Mouse (Mus musculus): ENCODE data around the gene Mindy3.

Gene Mindy3

GRCm38 (mm10) chr2:12371401-12371800 lies 47.9 kb downstream of the Mindy3 start:
- DNase-seq (ENCODE audit: low read depth, low spot score), result no peak

- no peak for DNase-seq (ENCODE audit: low read depth, low spot score)
Measured at GRCm38 (mm10) chr2:12368451-12368850, 50.8 kb downstream of the Mindy3 start.

DNA sequence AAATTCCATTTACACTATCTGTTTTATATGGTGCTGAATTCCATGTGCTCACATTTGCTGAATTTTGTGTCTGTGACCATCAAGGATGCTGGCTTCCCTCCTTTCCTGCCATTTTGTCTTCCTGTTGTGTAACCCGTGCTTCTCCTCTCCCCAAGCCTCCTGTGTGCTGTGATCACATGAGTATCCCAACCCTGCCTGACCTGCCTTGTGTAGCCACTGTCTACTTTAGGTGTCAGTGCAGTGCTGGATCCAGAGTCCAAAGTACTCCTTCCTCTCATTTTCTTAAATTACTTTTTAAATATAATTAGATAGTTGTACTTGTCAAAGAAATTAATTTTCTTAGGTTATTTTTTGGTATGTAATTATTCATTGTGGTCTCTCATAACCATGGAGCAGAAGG lies 51.3 kb downstream of the Mindy3 start:
- no peak for DNase-seq (ENCODE audit: low read depth, low spot score)

DNA sequence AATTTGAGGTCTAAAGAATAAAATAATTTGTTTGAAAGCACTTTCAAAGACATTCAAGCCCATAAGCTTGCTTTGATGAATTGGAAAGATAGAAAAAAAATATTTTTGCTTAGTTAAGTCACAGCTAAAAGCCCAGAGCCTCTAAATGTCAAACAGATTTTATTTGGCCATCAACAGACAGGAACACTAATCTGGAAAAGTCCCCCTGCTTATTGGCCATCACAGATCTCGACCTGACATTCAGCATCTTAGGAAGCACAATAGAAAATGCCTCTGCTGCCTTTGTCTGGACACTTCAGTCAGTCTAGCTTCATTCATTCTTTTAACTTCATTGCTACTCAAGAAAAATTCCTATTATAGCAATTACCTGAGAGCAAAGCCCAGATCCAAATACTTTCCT lies 58.0 kb downstream of the Mindy3 start:
- no peak for DNase-seq (ENCODE audit: low read depth, low spot score)

DNA sequence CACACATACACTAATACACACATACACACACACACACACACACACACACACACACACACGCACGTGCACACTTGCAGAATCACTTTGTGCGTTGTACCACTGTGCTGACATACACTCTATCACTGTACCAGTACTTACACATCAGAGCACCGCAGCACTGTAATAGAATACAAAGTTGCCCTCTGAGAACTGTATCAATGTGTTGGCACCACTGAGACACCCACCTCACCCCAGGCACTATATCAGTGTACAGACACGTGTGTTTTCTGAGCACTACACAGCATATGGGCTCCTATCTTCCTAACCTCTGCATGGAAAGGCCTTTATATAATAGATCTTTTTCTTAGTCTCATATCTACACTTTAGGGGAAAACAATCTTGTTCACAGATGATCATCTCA lies 64.4 kb downstream of the Mindy3 start:
- no peak for DNase-seq (ENCODE audit: low read depth, low spot score)

DNA sequence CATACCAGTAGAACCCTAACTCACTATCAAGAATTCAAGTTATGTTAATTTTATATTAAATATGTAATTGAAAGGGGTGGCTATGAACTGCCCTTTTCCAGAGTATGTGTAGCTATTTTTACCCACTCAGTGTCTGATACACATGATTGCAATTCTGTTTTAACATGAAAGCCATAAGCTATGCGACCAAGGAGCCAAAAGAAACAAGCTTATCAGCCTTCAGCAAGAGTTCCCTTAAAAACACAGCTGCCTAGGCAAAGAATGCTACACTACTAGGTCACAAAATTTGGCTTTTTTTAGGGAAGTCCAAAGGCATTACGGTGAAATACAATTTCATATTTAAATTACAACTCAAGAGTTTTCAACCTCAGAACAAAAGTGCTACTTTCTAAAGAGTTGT lies 70.4 kb downstream of the Mindy3 start:
- DNase-seq (ENCODE audit: low read depth, low spot score), result no peak

DNA sequence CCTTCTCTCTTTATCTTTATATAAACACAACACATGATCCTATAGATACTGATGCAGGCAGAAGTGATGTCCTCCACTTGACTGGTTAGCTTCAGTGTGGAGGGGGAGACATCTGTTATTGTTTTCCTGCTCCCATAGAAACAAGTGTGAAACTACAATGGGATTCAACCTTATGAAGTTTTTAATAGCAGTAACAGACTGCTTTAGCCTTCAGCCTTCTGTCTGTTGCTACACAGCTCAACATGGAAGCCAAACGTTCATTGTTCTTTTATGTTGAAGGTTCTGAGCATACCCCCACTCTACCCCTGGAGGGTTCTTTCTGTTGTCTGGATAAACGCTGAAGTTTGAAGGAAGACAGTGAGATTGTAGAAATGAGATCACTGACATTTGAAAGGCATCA lies 87.3 kb downstream of the Mindy3 start:
- no peak for DNase-seq (ENCODE audit: low read depth, low spot score)

DNA sequence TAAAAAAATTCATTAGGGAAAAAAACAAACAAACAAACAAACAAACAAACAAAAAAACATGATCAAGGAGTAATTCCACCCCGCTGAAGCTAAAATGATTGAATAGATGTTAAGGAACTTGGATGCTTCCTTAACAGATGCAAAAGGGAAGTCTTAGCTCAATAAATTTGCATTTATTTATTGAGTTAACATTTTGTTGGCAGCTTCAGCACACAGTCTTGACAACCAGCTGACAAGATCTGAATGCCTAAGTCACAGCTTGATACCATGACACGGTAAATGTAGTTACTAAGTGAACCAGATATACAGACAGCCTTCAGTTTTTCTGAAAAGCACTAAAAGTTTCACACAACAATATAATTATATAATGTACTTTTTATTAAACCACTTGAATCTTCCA lies 89.7 kb downstream of the Mindy3 start:
- DNase-seq (ENCODE audit: low read depth, low spot score), result no peak

- no peak for DNase-seq (ENCODE audit: low read depth, low spot score)
Measured at GRCm38 (mm10) chr2:12329068-12329407, 90.2 kb downstream of the Mindy3 start.

GRCm38 (mm10) chr2:12328355-12329067 lies 90.8 kb downstream of the Mindy3 start:
- DNase-seq (ENCODE audit: low read depth, low spot score), result no peak

GRCm38 (mm10) chr2:12327691-12328354 lies 91.4 kb downstream of the Mindy3 start:
- no peak for DNase-seq (ENCODE audit: low read depth, low spot score)

- peak; percentile 67 for DNase-seq (ENCODE audit: low read depth, low spot score)
Measured at GRCm38 (mm10) chr2:12327216-12327615, 92.1 kb downstream of the Mindy3 start.

- DNase-seq (ENCODE audit: low read depth, low spot score), result no peak
Measured at GRCm38 (mm10) chr2:12325868-12326267, 93.4 kb downstream of the Mindy3 start.

DNA sequence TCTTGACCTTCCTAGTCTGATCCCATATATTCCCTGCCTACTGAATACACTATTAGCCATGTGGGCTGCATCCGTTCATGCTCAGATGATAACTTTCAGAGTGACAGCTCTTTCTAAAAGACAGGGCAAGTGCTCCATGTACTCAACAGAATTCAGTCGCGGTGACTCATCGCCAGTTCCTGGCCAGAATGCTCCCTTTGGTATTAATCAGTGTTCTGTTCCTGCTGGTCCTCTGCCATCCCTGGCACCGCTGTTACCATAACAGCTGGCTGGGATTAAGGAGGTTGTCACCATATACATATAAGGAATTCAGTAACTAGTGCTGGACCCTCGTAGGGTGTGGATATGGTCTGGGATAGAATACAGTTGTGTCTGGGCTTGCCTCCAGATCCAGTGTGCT lies 93.9 kb downstream of the Mindy3 start:
- no peak for DNase-seq (ENCODE audit: low read depth, low spot score)

GRCm38 (mm10) chr2:12320914-12321313 lies 98.4 kb downstream of the Mindy3 start:
- no peak for DNase-seq (ENCODE audit: low read depth, low spot score)

GRCm38 (mm10) chr2:12318715-12319114 lies 100.6 kb downstream of the Mindy3 start:
- DNase-seq (ENCODE audit: low read depth, low spot score), result no peak

- no peak for DNase-seq (ENCODE audit: low read depth, low spot score)
Measured at GRCm38 (mm10) chr2:12318036-12318435, 101.2 kb downstream of the Mindy3 start.

DNA sequence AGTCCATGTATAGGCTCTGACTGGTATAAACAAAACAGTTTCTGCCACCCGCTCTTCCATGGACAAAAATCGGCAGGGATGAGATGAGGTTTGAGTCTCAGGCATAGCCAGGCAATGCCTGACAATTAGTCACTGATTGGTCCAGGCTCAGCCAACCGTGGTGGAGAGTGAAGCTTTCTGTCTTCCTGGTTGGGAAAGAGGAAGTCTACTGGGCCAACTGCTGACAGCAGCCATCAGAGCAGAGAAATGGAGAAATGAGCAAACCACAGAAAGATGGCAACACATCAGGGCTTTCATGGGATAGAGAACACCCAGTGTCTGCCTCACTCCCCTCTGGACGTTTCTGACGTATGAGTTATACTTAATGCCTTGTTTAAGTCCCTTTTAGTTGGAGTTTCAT lies 101.9 kb downstream of the Mindy3 start:
- DNase-seq (ENCODE audit: low read depth, low spot score), result no peak

DNA sequence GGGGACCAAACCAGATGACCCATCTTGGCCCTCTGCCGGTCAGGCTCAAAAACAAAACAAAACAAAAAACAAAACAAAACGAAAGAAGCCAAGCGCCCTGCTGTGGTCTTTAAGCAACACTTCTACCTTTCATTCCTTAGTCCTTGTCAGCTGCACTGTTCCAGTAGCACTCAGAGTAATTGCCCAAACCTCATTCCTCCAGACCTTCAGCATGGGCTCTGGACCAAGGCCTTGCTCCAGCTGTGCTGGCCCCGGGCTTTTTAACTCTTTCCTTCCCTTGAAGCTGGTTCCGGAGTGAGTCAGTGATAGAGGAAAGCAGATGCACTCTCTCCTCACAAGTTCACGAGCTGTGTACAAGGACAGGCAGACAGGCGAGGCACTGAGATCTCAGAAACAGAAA lies 102.9 kb downstream of the Mindy3 start:
- no peak for DNase-seq (ENCODE audit: low read depth, low spot score)

GRCm38 (mm10) chr2:12314028-12314427 lies 105.2 kb downstream of the Mindy3 start:
- DNase-seq (ENCODE audit: low read depth, low spot score), result no peak

DNA sequence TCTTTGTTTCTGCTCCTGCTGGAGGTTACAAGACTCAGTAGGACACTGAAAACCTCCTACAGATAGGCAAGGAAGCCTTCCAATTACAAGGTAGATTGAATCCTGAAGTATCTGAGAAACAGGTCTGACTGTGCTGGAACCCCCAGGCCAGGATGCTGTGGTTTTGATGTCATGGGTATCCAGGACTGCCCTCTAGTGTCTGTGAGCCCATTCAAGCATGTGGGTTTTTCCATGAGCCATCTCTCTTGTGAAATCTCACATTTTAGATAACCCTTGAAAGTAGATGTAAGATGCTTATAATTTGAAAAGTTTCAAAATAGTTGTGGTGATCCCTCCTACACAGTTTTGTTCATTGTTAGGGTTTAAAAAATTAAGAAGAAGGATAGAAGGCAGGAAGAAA lies 110.8 kb downstream of the Mindy3 start:
- peak; percentile 5 for DNase-seq (ENCODE audit: low read depth, low spot score)

GRCm38 (mm10) chr2:12307311-12307710 lies 112.0 kb downstream of the Mindy3 start:
- no peak for DNase-seq (ENCODE audit: low read depth, low spot score)

DNA sequence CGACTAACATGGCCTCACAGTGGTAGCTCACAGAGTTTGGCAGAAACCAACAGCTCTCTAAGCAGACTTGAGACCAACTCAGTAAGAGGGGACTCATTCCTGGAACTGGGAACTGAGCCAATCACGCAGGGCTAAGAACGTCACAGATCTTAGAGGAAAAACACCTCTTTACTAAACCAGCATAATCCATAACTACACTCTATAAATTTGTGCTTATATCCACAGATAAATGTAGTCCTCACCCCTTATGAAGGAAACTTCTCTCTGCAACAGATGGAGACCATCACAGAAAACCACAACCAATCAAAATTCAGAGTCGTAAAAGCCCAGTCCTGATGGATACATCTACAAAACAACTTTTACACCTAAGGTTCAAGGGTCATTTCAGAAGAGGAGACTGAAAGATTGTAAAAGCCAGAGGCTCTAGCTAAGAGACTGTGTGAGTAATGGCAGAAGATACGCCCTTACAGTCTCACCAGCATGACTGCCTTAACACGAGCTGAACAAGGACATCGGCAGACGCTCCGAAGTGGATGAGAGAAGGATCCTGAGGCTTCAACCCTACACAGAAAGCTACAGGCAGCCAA lies 114.1 kb downstream of the Mindy3 start:
- no peak for DNase-seq (ENCODE audit: low read depth, low spot score)
